Mouse (Mus musculus): ENCODE results near the gene Marco. TPM values are rescaled to one million over a fixed set of nuclear protein-coding genes. Genes with fewer than 3 reads are reported as not detected.

Marco gene
- polyA plus RNA-seq, 1 experiment from 2014 or later = not detected

Other genes starting within 250 kb of the Marco start
- 2.9 and 4.1 TPM in 2 replicates for gene Steap3, start 232.3 kb downstream of the Marco start, polyA plus RNA-seq (2014; fragmentation: Nextera tagmentation; extraction: Ambion mirVana)
- not detected in 2 replicates for gene C1ql2, start 164.4 kb downstream of the Marco start, polyA plus RNA-seq (2014; fragmentation: Nextera tagmentation; extraction: Ambion mirVana)
- 1.6 and 2.3 TPM in 2 replicates for gene En1, start 97.4 kb upstream of the Marco start, polyA plus RNA-seq (2014; fragmentation: Nextera tagmentation; extraction: Ambion mirVana)